Mouse (Mus musculus): ENCODE measurements around the gene Slc7a6os.
"Not testable (repeated sequence)": the region's sequence is repeated elsewhere in the genome, so short reads cannot be mapped to it uniquely, and the experiment has no call there.

Slc7a6os gene

GRCm38 (mm10) chr8:106210821-106211345 lies at the start of gene Slc7a6os, which contains the start of gene Prmt7:
Slc7a6os (minus strand) TSS chr8:106210935.
Prmt7 (plus strand) TSS chr8:106210936.
- DNase-seq (ENCODE audit: low read depth, low spot score): peak; percentile 78

- no peak for DNase-seq (ENCODE audit: low read depth, low spot score)
These were observed 49.0 kb upstream of the Slc7a6os start for GRCm38 (mm10) chr8:106259579-106260255.

GRCm38 (mm10) chr8:106258169-106258568 lies 47.4 kb upstream of the Slc7a6os start:
- DNase-seq (ENCODE audit: low read depth, low spot score): no peak

- no peak for DNase-seq (ENCODE audit: low read depth, low spot score)
These were observed 39.5 kb upstream of the Slc7a6os start for GRCm38 (mm10) chr8:106250186-106250585.

GRCm38 (mm10) chr8:106237106-106237505 lies 26.4 kb upstream of the Slc7a6os start:
- DNase-seq (ENCODE audit: low read depth, low spot score): no peak

GRCm38 (mm10) chr8:106234567-106235261 lies 24.0 kb upstream of the Slc7a6os start:
- no peak for DNase-seq (ENCODE audit: low read depth, low spot score)

GRCm38 (mm10) chr8:106232751-106233150 lies 22.0 kb upstream of the Slc7a6os start:
- no peak for DNase-seq (ENCODE audit: low read depth, low spot score)

- DNase-seq (ENCODE audit: low read depth, low spot score): no peak
These were observed 20.8 kb upstream of the Slc7a6os start for GRCm38 (mm10) chr8:106231536-106231935.

GRCm38 (mm10) chr8:106226589-106226988 lies 15.9 kb upstream of the Slc7a6os start:
- DNase-seq (ENCODE audit: low read depth, low spot score): no peak

GRCm38 (mm10) chr8:106219620-106220019 lies 8.9 kb upstream of the Slc7a6os start:
- no peak for DNase-seq (ENCODE audit: low read depth, low spot score)

GRCm38 (mm10) chr8:106213959-106214358 lies 3.2 kb upstream of the Slc7a6os start:
- DNase-seq (ENCODE audit: low read depth, low spot score): no peak

GRCm38 (mm10) chr8:106211421-106211820 lies 686 bp upstream of the Slc7a6os start:
- no peak for DNase-seq (ENCODE audit: low read depth, low spot score)

GRCm38 (mm10) chr8:106210035-106210731 lies 552 bp downstream of the Slc7a6os start:
- no peak for DNase-seq (ENCODE audit: low read depth, low spot score)

- DNase-seq (ENCODE audit: low read depth, low spot score): not testable (repeated sequence)
These were observed 11.1 kb downstream of the Slc7a6os start for GRCm38 (mm10) chr8:106199596-106199995.

GRCm38 (mm10) chr8:106198741-106199140 lies 12.0 kb downstream of the Slc7a6os start:
- DNase-seq (ENCODE audit: low read depth, low spot score): no peak

GRCm38 (mm10) chr8:106194062-106194461 lies 16.7 kb downstream of the Slc7a6os start:
- DNase-seq (ENCODE audit: low read depth, low spot score): no peak

GRCm38 (mm10) chr8:106193162-106193561 lies 17.6 kb downstream of the Slc7a6os start:
- no peak for DNase-seq (ENCODE audit: low read depth, low spot score)

- DNase-seq (ENCODE audit: low read depth, low spot score): no peak
These were observed 19.1 kb downstream of the Slc7a6os start for GRCm38 (mm10) chr8:106191639-106192038.

GRCm38 (mm10) chr8:106189162-106189561 lies 21.6 kb downstream of the Slc7a6os start:
- DNase-seq (ENCODE audit: low read depth, low spot score): no peak

- no peak for DNase-seq (ENCODE audit: low read depth, low spot score)
These were observed 24.3 kb downstream of the Slc7a6os start for GRCm38 (mm10) chr8:106186394-106186793.

- DNase-seq (ENCODE audit: low read depth, low spot score): no peak
These were observed 25.0 kb downstream of the Slc7a6os start for GRCm38 (mm10) chr8:106185628-106186270.

- no peak for DNase-seq (ENCODE audit: low read depth, low spot score)
These were observed 32.3 kb downstream of the Slc7a6os start for GRCm38 (mm10) chr8:106178428-106178827.

Data from retina, adult 2 months (tissue).